Mouse (Mus musculus): ENCODE data around the gene Ndc1. TPM values are rescaled to one million over a fixed set of nuclear protein-coding genes. Genes with fewer than 3 reads are reported as not detected.

The Ndc1 gene
- total RNA-seq (2023) = 13.5 TPM

GRCm38 (mm10) chr4:107367567-107368314 is at the start of gene Ndc1:
Gene Ndc1, plus strand, starts transcription at chr4:107367784.

GRCm38 (mm10) chr4:107434356-107435237 is 67.0 kb downstream of the Ndc1 start, which contains the start of gene Glis1:
Gene Glis1, plus strand, starts transcription at chr4:107434591.

Other genes with a start within 250 kb of the Ndc1 start
- gene Tmem59, start 189.4 kb upstream of the Ndc1 start, total RNA-seq (2023) = 130 TPM
- gene Tceanc2, start 188.7 kb upstream of the Ndc1 start, total RNA-seq (2023) = 42.7 TPM
- gene Ldlrad1, start 158.6 kb upstream of the Ndc1 start, total RNA-seq (2023) = 0.49 TPM
- 37.2 TPM for gene Lrrc42, start 114.3 kb upstream of the Ndc1 start, total RNA-seq (2023)
- gene Hspb11, start 114.2 kb upstream of the Ndc1 start, total RNA-seq (2023) = 31.1 TPM
- gene Dio1, start 60.6 kb upstream of the Ndc1 start, total RNA-seq (2023) = not detected
- 43.4 TPM for gene Yipf1, start 53.4 kb upstream of the Ndc1 start, total RNA-seq (2023)
- gene Glis1, start 66.8 kb downstream of the Ndc1 start, total RNA-seq (2023) = 0.77 TPM

Data from CD8-positive naive resting alpha-beta T cell, adult 57 days (primary cell).